Mouse (Mus musculus) liver, embryonic 11.5 days (tissue): ENCODE data around the gene Nfib. TPM values are rescaled to one million over a fixed set of nuclear protein-coding genes. Genes with fewer than 3 reads are reported as not detected.

Source experiments
- ATAC-seq: fragments of 200-750 bp; cut with Nextera tagmentation; replicated peaks from 2 replicates; pipeline ENCODE4 v1.8.0; 2017; ENCODE audit warnings: moderate number of reproducible peaks, mild to moderate bottlenecking, moderate TSS enrichment, moderate library complexity; ENCODE audit not compliant: low FRiP score
- DNase-seq: peaks from one replicate; pipeline ENCODE4 v3.0.0-alpha.2; 2017; ENCODE audit warnings: low spot score
- H3K27ac ChIP-seq: fragments of 300-500 bp; sonication (generic); 2 replicates; pipeline ENCODE4 v1.5.1; 2014; ENCODE audit warnings: mild to moderate bottlenecking, low read depth, low read length, control low read depth
- H3K27me3 ChIP-seq: fragments of 300-500 bp; sonication (generic); replicated peaks from 2 replicates; pipeline ENCODE4 v1.6.1; 2014; ENCODE audit warnings: low read length, mixed read lengths; ENCODE audit not compliant: control insufficient read depth, insufficient read depth
- H3K36me3 ChIP-seq: fragments of 300-500 bp; sonication (generic); 2 replicates; pipeline ENCODE4 v1.6.1; 2014; ENCODE audit warnings: mild to moderate bottlenecking, low read length, moderate library complexity, mixed read lengths; ENCODE audit not compliant: control insufficient read depth, insufficient read depth
- H3K4me1 ChIP-seq: fragments of 300-500 bp; sonication (generic); replicated peaks from 2 replicates; pipeline ENCODE4 v1.6.1; 2014; ENCODE audit warnings: low read length, mixed read lengths; ENCODE audit not compliant: control insufficient read depth, insufficient read depth
- H3K4me2 ChIP-seq: fragments of 300-500 bp; sonication (generic); 2 replicates; pipeline ENCODE4 v1.6.1; 2014; ENCODE audit warnings: mild to moderate bottlenecking, control low read depth, moderate library complexity
- H3K4me3 ChIP-seq: fragments of 300-500 bp; sonication (generic); 2 replicates; pipeline ENCODE4 v1.5.1; 2014; ENCODE audit warnings: low read depth, low read length, control low read depth
- H3K9ac ChIP-seq: fragments of 300-500 bp; sonication (generic); 2 replicates; pipeline ENCODE4 v1.6.1; 2014; ENCODE audit warnings: low read depth, low read length, control low read depth
- H3K9me3 ChIP-seq: fragments of 300-500 bp; sonication (generic); 2 replicates; pipeline ENCODE4 v1.6.1; 2016; ENCODE audit warnings: low read length, inconsistent platforms, mixed read lengths; ENCODE audit not compliant: control insufficient read depth
- WGBS: fragments of 180-500 bp; shearing (Covaris S2); extraction: QIAGEN DNeasy Blood & Tissue Kit; methylation state at CpG from one replicate; pipeline ENCODE4 v1.1.7; 2014; 5-methylcytosine and 5-hydroxymethylcytosine counted together
- polyA plus RNA-seq: library from polyadenylated mRNA; unstranded; fragments of >200 nt; fragmentation: Nextera tagmentation; extraction: Ambion mirVana; gene quantifications from 2 replicates; pipeline ENCODE4 v1.2.1, GENCODE M21; 2014

The Nfib gene
- polyA plus RNA-seq, 1 experiment from 2014 or later: 26.9 TPM

DNA sequence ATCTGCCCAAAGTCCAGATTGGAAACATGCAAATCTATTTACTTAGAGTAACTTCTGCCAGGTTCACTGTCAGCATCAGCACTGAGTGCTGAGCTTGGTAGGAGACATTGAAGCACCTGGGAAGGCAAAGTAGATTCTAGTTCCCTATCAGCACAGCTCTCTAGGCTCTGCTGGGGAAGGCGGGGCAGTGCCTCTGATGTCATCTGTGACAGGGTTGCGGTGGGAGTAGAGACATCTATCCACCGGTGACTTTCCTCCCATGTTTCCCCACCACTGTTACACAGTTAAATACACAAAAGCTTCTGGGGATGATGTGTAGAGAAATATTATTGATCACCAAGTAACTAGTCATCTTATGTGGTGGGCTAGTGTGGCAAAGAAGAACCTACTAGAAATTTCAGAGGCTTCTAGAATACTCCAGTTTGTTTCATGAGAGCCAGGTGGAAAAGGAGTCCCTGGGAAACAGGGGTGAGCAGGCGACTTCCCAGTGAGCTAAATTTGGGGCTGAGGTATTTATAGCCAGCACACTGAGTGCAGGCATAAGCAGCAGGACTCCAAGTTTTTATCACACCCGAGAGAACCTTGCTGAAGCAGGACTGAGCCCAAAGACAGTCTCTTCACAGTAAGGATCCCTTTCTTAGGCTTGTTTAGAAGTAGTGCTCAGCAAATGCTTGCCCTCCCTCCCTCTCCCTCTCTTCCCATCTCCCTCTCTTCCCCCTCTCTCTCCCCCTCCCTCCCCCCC, 9.6 kb downstream of the Nfib start:
- no peaks in the 10 kb centered on the region for H3K4me1 ChIP-seq
- no peak overlapping the region for H3K4me2 ChIP-seq
- H3K27ac ChIP-seq: no peak overlapping the region
- no peak for DNase-seq
- H3K9ac ChIP-seq: no peak overlapping the region
- H3K4me3 ChIP-seq: no peak overlapping the region
- no peaks in the 10 kb centered on the region for H3K36me3 ChIP-seq
- H3K9me3 ChIP-seq: no peaks in the 10 kb centered on the region
- no peaks in the 10 kb centered on the region for H3K27me3 ChIP-seq
- WGBS: 66% methylated on average over 5 of the region's 5 CpGs
- no peak for ATAC-seq

DNA sequence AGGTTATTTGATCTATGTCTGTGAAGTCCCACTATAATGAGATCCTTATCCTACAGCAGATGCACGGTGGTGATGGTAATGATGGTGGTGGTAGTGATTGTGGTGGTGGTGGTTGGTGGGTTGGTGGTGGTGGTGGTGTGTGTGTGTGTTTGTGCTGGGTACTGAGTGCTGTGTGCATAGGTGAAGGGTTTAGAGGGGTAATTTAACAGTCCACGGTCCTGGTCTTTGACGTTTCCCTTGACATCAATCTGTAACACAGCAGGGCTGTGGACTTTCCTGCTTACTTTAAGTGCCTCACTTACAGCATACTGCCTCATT, 13.6 kb downstream of the Nfib start:
- no peak overlapping the region for H3K27ac ChIP-seq
- no peaks in the 10 kb centered on the region for H3K9me3 ChIP-seq
- no peaks in the 10 kb centered on the region for H3K27me3 ChIP-seq
- no peaks in the 10 kb centered on the region for H3K4me1 ChIP-seq
- no peak overlapping the region for H3K4me3 ChIP-seq
- no peak for ATAC-seq
- no peaks in the 10 kb centered on the region for H3K36me3 ChIP-seq
- no peak overlapping the region for H3K4me2 ChIP-seq
- no peak overlapping the region for H3K9ac ChIP-seq
- DNase-seq: no peak
- WGBS: 51% methylated on average over 3 of the region's 3 CpGs

DNA sequence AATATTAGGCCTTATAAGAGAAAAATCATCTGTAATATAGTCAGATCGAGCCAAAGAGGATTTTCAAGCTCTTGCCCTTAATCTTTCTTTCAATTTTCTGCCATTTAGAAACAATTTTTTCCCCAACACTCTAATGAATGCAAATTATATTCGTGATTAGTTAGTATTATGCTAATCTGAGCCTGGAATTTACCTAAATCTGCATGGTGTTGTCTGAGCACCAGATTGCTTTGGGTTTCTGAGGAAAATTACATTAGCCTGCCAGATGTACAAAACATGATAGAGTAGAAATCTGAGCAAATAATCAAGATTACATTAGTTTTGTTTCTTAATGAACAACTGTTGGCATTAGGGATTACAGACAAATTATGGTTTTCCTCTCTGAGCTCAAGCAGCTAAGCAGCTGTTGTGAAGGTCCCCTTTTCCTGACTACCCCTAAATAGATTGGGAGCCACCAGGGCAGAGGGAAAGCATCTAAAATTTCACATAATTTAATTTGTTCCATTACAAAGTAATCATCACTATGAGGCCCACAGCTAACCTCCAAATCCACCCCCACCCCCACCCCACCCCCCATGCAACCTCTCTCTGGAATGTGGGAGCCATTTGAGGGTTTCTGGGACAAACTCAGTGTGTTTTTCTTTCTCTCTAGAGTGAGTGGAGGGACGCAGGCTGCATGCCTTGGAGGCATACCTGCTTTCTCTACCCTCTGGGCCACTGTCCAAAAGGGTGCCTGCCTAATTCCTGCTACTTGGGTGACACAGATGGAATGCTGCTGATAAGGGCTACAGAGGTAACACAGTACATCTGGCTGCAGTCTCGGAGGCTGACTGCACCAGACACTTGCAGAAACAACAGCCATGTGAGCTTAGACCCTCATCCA, 14.2 kb downstream of the Nfib start:
- no peak overlapping the region for H3K27ac ChIP-seq
- ATAC-seq: no peak

DNA sequence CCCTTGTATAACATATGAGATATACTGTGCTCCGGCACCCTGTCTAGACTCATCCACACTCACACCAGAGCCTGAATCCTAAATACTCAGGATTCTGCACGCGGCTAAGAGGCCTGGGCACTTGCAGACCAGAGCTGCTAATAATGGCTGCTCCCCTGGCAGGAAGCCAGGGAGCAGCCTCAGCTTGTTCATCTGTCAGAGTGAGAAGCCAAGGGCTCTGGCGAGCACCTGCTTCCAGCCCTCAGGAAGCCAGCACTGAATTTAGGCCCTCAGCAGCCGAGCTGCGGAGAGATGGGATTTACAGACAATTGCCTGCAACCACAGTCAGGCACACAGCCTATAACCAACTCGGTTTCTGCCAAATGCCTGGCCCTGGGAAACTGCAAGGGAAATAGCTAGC, 15.3 kb downstream of the Nfib start:
- H3K9ac ChIP-seq: no peak overlapping the region
- no peaks in the 10 kb centered on the region for H3K27me3 ChIP-seq
- H3K4me2 ChIP-seq: no peak overlapping the region
- DNase-seq: no peak
- H3K4me1 ChIP-seq: no peaks in the 10 kb centered on the region
- H3K9me3 ChIP-seq: no peaks in the 10 kb centered on the region
- H3K27ac ChIP-seq: no peak overlapping the region
- WGBS: 68% methylated on average over 7 of the region's 7 CpGs
- no peak for ATAC-seq
- no peak overlapping the region for H3K4me3 ChIP-seq
- H3K36me3 ChIP-seq: no peaks in the 10 kb centered on the region

More for the DNA sequence above, 14.2 kb downstream of the Nfib start:
- Histone ChIP-seq H3K27me3 (no peaks in the 10 kb centered on the region), H3K4me1 (no peaks in the 10 kb centered on the region), H3K4me2 (no peak overlapping the region), H3K9ac (no peak overlapping the region), H3K9me3 (no peaks in the 10 kb centered on the region), H3K36me3 (no peaks in the 10 kb centered on the region), H3K4me3 (no peak overlapping the region)
- no peak for DNase-seq
- WGBS: 42% methylated on average over 4 of the region's 4 CpGs

DNA sequence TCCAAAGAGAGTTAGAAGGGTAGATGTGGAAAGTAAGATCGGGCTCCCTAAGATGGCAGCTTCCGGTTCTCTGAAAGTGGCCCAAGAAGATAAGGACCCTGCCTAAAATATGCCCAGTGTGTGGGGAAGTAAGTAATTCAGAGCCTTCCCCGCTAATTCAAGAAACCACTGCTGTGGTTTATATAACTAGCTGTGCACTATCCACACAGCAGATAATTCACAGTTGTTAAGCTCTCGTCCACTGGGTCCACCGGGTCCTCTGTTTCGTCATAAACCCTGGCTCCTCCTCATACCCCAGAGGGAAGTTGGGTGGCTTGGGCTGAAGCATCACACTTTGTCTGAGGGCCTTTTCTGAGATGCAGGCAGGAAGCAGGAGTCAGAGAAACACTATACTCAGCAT, 19.5 kb downstream of the Nfib start:
- no peak overlapping the region for H3K9ac ChIP-seq
- 54% methylated on average over 6 of the region's 6 CpGs for WGBS
- ATAC-seq (no peak), DNase-seq (no peak)
- no peaks in the 10 kb centered on the region for H3K36me3 ChIP-seq
- H3K4me1 ChIP-seq: no peaks in the 10 kb centered on the region
- H3K27ac ChIP-seq: no peak overlapping the region
- no peaks in the 10 kb centered on the region for H3K9me3 ChIP-seq
- H3K4me2 ChIP-seq: no peak overlapping the region
- no peak overlapping the region for H3K4me3 ChIP-seq
- H3K27me3 ChIP-seq: no peaks in the 10 kb centered on the region

DNA sequence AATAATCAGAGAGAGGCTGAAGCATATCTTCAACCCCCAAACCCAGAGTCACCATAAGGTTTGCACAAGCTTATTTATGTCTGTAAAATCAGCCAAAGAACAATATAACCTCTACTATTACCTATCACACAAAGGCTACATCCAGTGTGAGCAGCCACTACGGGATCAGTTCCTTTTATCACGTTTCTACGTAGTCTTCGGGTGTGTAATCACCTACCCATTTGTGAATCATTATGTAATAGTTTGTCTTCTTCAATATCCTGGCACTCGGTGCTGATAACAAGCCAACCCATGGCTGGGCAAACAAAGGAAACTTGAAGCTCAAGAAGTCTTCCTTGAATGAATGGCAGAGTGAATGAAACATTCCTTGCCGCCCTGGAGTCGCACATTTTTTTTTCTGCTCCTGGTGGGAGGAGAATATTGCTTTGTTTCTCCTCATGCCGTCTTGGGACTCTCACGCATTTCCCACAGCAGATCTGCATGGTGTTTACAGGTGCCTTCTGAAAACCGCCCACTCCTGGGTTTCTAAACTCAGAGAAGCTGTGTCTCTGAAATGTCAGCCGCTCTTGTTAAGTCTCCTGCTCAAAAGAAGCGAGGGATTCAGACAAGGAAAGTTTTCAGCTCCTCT, 21.3 kb downstream of the Nfib start:
- H3K9me3 ChIP-seq: no peaks in the 10 kb centered on the region
- DNase-seq (no peak), ATAC-seq (no peak)
- no peaks in the 10 kb centered on the region for H3K4me1 ChIP-seq
- WGBS: 70% methylated on average over 12 of the region's 12 CpGs
- no peaks in the 10 kb centered on the region for H3K36me3 ChIP-seq
- H3K27ac ChIP-seq: no peak overlapping the region
- H3K9ac ChIP-seq: no peak overlapping the region
- no peaks in the 10 kb centered on the region for H3K27me3 ChIP-seq
- no peak overlapping the region for H3K4me3 ChIP-seq
- H3K4me2 ChIP-seq: no peak overlapping the region

DNA sequence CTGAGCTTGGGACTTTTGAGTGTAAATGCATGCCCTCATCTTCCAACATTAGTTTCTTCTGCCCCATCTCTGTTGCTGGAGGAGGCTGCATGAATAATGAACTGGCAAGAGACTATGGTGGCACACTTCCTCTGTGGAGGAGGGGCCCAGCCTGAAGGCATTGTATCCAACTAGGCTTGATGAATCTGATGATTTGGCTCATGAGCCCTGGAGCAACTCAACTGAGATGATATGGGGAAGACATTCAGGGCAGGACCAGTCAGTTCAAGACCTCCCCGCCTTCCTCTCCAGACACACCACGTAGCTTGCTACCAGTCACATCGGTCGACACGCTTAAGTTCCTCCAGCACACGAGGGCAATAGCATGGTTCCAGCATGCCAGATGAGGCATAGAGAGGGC, 22.0 kb downstream of the Nfib start:
- Histone ChIP-seq H3K9ac (no peak overlapping the region), H3K27me3 (no peaks in the 10 kb centered on the region), H3K4me3 (no peak overlapping the region), H3K27ac (no peak overlapping the region), H3K9me3 (no peaks in the 10 kb centered on the region), H3K4me2 (no peak overlapping the region), H3K4me1 (no peaks in the 10 kb centered on the region), H3K36me3 (no peaks in the 10 kb centered on the region)
- no peak for DNase-seq
- 87% methylated on average over 6 of the region's 6 CpGs for WGBS
- ATAC-seq: no peak

DNA sequence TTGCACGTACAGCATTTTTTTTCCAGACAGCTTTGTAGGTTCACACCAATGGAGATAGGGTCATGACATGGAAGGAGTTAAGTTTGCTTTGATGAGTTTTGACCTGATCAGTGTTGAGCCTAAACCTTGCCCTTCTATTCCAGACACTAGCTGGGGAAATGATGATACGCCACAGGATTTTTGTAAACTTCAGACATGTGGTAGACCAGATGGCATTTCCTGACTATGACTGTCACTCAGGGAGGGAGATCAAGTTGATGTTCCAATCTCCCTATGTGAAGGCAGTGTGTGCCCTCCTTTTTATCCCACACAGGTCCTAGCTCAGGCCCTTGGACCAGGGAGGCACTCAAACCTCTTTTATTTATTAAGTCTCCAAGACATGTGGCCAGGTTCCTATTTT, 29.4 kb downstream of the Nfib start:
- H3K4me1 ChIP-seq: no peaks in the 10 kb centered on the region
- H3K4me2 ChIP-seq: no peak overlapping the region
- ATAC-seq (no peak), DNase-seq (no peak)
- no peak overlapping the region for H3K4me3 ChIP-seq
- no peak overlapping the region for H3K27ac ChIP-seq
- 88% methylated on average over 2 of the region's 2 CpGs for WGBS
- H3K36me3 ChIP-seq: no peaks in the 10 kb centered on the region
- no peaks in the 10 kb centered on the region for H3K27me3 ChIP-seq
- no peak overlapping the region for H3K9ac ChIP-seq
- no peaks in the 10 kb centered on the region for H3K9me3 ChIP-seq
